Mouse (Mus musculus) embryonic fibroblast, embryonic 13.5 days (primary cell): ENCODE data around the gene Cep68.

Experiments used
- CTCF ChIP-seq: IDR thresholded peaks from 2 replicates; pipeline ENCODE4 v1.5.1; 2011; ENCODE audit warnings: mild to moderate bottlenecking, control low read depth, low read length, moderate library complexity, borderline replicate concordance; ENCODE audit not compliant: insufficient read depth
- POLR2A ChIP-seq: IDR thresholded peaks from 2 replicates; pipeline ENCODE4 v1.6.1; 2011; ENCODE audit warnings: low read depth, mild to moderate bottlenecking, control low read depth, low read length, moderate library complexity

GRCm38 (mm10) chr11:20249296-20250110, at the start of gene Cep68:
- no peak for TF ChIP-seq CTCF
- TF ChIP-seq POLR2A, result peak; percentile 85
